Mouse (Mus musculus) liver, embryonic 11.5 days (tissue): ENCODE measurements around the gene Zfp51. TPM values are rescaled to one million over a fixed set of nuclear protein-coding genes. Genes with fewer than 3 reads are reported as not detected.
A peak's percentile ranks its signal among the peaks of the same experiment; 100 is the strongest.
"Not testable (repeated sequence)": the region's sequence is repeated elsewhere in the genome, so short reads cannot be mapped to it uniquely, and the experiment has no call there.

Experiments
- ATAC-seq: fragments of 200-750 bp; cut with Nextera tagmentation; replicated peaks from 2 replicates; pipeline ENCODE4 v1.8.0; 2017; ENCODE audit warnings: moderate number of reproducible peaks, mild to moderate bottlenecking, moderate TSS enrichment, moderate library complexity; ENCODE audit not compliant: low FRiP score
- DNase-seq: peaks from one replicate; pipeline ENCODE4 v3.0.0-alpha.2; 2017; ENCODE audit warnings: low spot score
- H3K27ac ChIP-seq: fragments of 300-500 bp; sonication (generic); 2 replicates; pipeline ENCODE4 v1.5.1; 2014; ENCODE audit warnings: mild to moderate bottlenecking, low read depth, low read length, control low read depth
- H3K27me3 ChIP-seq: fragments of 300-500 bp; sonication (generic); replicated peaks from 2 replicates; pipeline ENCODE4 v1.6.1; 2014; ENCODE audit warnings: low read length, mixed read lengths; ENCODE audit not compliant: control insufficient read depth, insufficient read depth
- H3K36me3 ChIP-seq: fragments of 300-500 bp; sonication (generic); 2 replicates; pipeline ENCODE4 v1.6.1; 2014; ENCODE audit warnings: mild to moderate bottlenecking, low read length, moderate library complexity, mixed read lengths; ENCODE audit not compliant: control insufficient read depth, insufficient read depth
- H3K4me1 ChIP-seq: fragments of 300-500 bp; sonication (generic); replicated peaks from 2 replicates; pipeline ENCODE4 v1.6.1; 2014; ENCODE audit warnings: low read length, mixed read lengths; ENCODE audit not compliant: control insufficient read depth, insufficient read depth
- H3K4me2 ChIP-seq: fragments of 300-500 bp; sonication (generic); 2 replicates; pipeline ENCODE4 v1.6.1; 2014; ENCODE audit warnings: mild to moderate bottlenecking, control low read depth, moderate library complexity
- H3K4me3 ChIP-seq: fragments of 300-500 bp; sonication (generic); 2 replicates; pipeline ENCODE4 v1.5.1; 2014; ENCODE audit warnings: low read depth, low read length, control low read depth
- H3K9ac ChIP-seq: fragments of 300-500 bp; sonication (generic); 2 replicates; pipeline ENCODE4 v1.6.1; 2014; ENCODE audit warnings: low read depth, low read length, control low read depth
- H3K9me3 ChIP-seq: fragments of 300-500 bp; sonication (generic); 2 replicates; pipeline ENCODE4 v1.6.1; 2016; ENCODE audit warnings: low read length, inconsistent platforms, mixed read lengths; ENCODE audit not compliant: control insufficient read depth
- WGBS: fragments of 180-500 bp; shearing (Covaris S2); extraction: QIAGEN DNeasy Blood & Tissue Kit; methylation state at CpG from one replicate; pipeline ENCODE4 v1.1.7; 2014; 5-methylcytosine and 5-hydroxymethylcytosine counted together
- polyA plus RNA-seq: library from polyadenylated mRNA; unstranded; fragments of >200 nt; fragmentation: Nextera tagmentation; extraction: Ambion mirVana; gene quantifications from 2 replicates; pipeline ENCODE4 v1.2.1, GENCODE M21; 2014

The Zfp51 gene
- 13.0 and 13.5 TPM in 2 replicates for polyA plus RNA-seq

DNA sequence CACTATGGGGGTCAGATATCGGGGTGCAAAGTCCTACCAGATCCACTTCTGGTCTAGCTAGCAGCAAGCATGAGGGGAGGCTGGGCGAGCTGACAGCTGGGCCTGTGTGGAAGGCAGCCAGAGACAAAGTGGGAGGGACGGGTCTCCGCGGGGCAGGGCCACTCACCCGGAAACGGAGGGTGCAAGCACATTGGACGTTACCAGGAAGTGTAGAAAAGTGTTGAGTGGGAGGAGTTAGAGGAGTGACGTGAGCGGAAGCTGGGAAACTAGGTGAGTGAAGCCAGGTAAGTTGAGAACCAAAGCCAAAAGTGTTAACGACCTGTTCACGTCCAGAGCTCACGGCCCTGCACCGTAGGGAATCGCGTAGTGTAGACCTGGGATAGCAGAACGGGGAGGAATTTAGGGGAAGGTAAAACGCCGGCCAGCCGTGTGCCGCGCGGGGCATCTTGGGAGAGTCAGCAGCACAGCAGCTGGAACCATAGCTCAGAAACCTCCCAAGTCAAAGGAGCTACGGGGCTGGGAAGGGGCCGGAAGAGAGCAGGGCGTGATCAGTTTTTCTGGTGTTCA lies at the start of gene Zfp51:
Zfp51 (plus strand) TSS at position 237 of the 567 bp plus-strand sequence.
- Histone ChIP-seq H3K27me3 (no peaks in the 10 kb centered on the region), H3K9ac (peak within 1 kb of the TSS; percentile 83), H3K4me3 (peak within 1 kb of the TSS; percentile 74), H3K4me1 (peaks cover 5% of the 10 kb centered on the region), H3K27ac (peak within 1 kb of the TSS; percentile 86), H3K36me3 (no peaks in the 10 kb centered on the region; the same call in 1 of the 2 replicates), H3K9me3 (no peaks in the 10 kb centered on the region), H3K4me2 (peak within 1 kb of the TSS; percentile 66)
- DNase-seq (peak; percentile 86), ATAC-seq (peak; percentile 100)
- WGBS: under 1% methylated on average over 26 of the region's 26 CpGs

DNA sequence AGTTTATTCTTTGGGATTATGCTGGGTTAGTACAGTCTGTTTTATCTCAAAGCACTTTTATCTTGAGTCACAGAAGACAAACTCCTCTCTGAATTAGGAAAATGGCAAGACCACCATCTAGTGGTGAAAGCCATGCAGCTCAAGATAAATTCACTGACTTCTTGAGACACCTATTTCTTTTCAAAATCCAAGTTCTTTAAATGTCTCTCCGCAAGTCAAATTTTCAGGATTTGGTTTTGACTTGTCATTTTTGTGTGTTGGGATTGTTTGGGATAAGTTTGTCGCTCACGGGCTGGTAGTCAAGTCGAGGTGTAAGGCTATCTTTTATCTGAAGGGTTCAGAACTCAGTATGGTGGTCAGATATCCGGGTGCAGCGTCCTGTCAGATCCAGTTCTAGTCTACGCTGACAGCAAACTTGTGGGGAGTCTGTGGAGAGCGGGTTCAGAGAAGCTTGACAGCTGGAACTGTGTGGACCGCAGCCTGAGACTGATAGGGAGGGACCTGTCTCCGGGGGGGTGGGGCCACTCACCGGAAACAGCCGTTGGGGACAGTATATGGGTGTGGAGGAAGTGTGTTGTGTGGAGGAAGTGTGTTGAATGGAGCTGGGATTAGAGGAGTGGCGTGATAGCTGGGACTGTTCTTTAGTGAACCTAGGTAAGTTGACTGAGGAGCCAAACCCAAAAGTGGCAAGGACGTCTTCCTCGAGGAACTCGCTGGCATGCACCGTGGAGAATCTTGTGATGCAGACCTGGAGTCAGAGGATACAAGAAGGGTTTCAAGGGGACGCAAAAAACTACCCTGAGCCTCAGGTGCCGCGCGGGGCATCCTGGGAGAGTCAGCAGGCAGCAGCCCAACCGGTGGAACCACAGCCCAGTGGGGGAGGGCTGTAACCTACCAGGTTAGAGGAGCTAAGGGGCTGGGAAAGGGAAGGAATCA lies 27.2 kb upstream of the Zfp51 start, which contains the start of gene Zfp54:
Zfp54 (plus strand) TSS at position 564 of the 936 bp plus-strand sequence.
- under 1% methylated on average over 22 of the region's 22 CpGs for WGBS
- H3K4me3 ChIP-seq: peak within 1 kb of the TSS; percentile 46
- H3K27me3 ChIP-seq: no peaks in the 10 kb centered on the region
- DNase-seq (peak; percentile 77), ATAC-seq (peak; percentile 100)
- H3K4me2 ChIP-seq: peak within 1 kb of the TSS; percentile 88
- no peaks in the 10 kb centered on the region; the same call in 1 of the 2 replicates for H3K4me1 ChIP-seq
- H3K9ac ChIP-seq: peak within 1 kb of the TSS; percentile 63
- peak within 1 kb of the TSS; percentile 81 for H3K27ac ChIP-seq
- H3K36me3 ChIP-seq: no peaks in the 10 kb centered on the region
- H3K9me3 ChIP-seq: no peaks in the 10 kb centered on the region

DNA sequence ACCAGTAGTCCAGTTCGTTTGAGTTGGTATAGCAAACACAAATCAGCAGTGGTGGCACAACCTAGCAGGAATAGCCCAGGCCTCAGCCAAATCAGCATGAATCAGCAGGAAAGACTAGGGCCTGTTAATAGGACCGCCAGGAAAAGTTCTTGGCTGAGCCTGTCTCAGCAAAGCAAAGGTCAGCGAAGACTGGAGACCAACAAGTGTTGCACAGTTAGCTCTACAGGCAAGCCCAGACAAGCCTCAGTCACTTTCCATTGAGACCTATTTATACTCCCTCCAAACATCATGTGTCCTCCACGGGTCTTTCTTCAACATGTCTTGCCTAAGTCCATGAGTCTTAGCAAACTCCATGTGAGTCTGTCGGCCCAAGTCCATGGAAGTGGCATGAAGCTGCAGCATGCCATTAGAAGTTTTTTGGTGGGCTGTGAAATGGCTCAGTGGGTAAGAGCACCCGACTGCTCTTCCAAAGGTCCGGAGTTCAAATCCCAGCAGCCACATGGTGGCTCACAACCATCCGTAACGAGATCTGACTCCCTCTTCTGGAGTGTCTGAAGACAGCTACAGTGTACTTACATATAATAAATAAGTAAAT lies 11.3 kb upstream of the Zfp51 start:
- H3K9ac ChIP-seq, H3K27me3 ChIP-seq, H3K9me3 ChIP-seq, H3K4me1 ChIP-seq, DNase-seq, H3K4me3 ChIP-seq, H3K27ac ChIP-seq, ATAC-seq, H3K4me2 ChIP-seq, H3K36me3 ChIP-seq: not testable (repeated sequence)
- 79% methylated on average over 9 of the region's 9 CpGs for WGBS

DNA sequence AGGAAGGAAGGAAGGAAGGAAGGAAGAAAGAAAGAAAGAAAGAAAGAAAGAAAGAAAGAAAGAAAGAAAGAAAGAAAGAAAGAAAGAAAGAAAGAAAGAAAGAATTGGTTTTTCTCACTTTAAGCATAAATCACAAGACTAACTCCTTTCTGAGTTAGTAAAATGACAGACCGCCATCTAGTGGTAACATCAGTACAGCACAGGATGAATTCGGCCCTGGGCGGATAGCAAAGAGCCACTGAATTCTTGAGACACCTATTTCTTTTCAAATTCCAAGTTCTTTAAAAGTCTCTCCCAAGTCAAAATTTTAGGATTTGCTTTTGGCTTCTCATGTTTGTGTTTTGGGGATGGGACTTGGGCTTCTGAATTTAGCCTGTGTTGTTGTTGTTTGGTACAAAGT lies 505 bp upstream of the Zfp51 start:
- peaks cover 5% of the 10 kb centered on the region for H3K4me1 ChIP-seq
- peak overlapping the region; percentile 86; the same call in 1 of the 2 replicates for H3K27ac ChIP-seq
- H3K27me3 ChIP-seq: no peaks in the 10 kb centered on the region
- H3K4me2 ChIP-seq: peak overlapping the region; percentile 66
- DNase-seq (no peak), ATAC-seq (peak; percentile 78)
- H3K9ac ChIP-seq: peak overlapping the region; percentile 83
- H3K9me3 ChIP-seq: no peaks in the 10 kb centered on the region
- 2% methylated on average over 3 of the region's 3 CpGs for WGBS
- H3K36me3 ChIP-seq: no peaks in the 10 kb centered on the region; the same call in 1 of the 2 replicates
- H3K4me3 ChIP-seq: peak overlapping the region; percentile 74

DNA sequence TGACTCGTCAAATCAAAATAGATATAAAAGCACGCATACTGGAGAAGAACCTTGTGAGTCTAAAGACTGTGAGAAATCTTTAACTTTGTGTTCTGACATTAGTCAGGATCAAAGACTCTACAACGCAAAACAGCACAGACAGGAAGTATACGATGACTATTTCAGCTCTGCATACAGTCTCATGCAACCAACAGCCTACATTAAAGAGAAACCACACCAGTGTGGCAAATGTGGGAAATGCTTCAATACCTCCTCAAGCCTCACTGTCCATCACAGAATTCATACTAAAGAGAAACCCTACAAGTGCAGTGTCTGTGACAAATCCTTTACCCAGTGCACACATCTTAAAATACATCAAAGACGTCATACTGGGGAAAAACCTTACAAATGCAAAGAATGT lies 13.4 kb downstream of the Zfp51 start:
- WGBS: 92% methylated on average over 5 of the region's 5 CpGs
- H3K36me3 ChIP-seq: peaks cover 10% of the 10 kb centered on the region

DNA sequence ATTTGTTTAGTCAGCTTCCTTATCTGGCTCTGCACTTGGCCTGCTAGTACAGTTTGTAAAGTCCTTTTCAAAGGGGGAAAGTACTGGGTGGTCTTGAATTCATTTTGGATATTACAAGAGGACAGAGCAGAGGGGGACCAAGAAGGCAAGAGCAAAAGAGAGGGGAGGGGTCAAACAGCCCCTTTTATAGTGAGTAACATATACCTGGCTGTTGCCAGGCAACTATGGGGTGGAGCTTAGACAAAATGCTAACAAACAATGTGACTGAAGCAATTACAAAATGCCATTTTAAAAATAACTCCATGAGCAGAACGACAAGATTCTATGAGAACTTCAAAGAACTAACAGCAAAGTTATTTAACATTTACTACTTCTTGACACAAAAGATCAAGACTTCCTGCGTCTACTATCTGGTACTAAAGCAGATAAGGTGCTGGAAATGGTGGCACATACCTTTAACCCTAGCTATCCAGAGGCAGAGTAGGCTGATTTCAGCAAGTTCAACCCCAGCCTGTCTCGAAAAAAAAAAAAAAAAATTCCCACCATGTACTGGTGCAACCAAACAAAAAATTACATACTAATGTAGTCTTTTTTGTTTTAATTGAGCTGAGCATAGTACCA lies 22.0 kb downstream of the Zfp51 start:
- Histone ChIP-seq H3K4me3 (no peak overlapping the region), H3K27me3 (no peaks in the 10 kb centered on the region), H3K9ac (no peak overlapping the region), H3K36me3 (no peaks in the 10 kb centered on the region), H3K27ac (no peak overlapping the region), H3K4me2 (peak overlapping the region; percentile 24; the same call in 1 of the 2 replicates), H3K9me3 (no peaks in the 10 kb centered on the region), H3K4me1 (peaks cover 14% of the 10 kb centered on the region)
- DNase-seq (no peak), ATAC-seq (peak; percentile 56)
- WGBS: 45% methylated on average over 3 of the region's 3 CpGs

More for the DNA sequence above, 13.4 kb downstream of the Zfp51 start:
- Histone ChIP-seq H3K9me3 (no peaks in the 10 kb centered on the region), H3K9ac (no peak overlapping the region), H3K4me3 (no peak overlapping the region), H3K27ac (no peak overlapping the region), H3K4me1 (no peaks in the 10 kb centered on the region), H3K27me3 (no peaks in the 10 kb centered on the region), H3K4me2 (no peak overlapping the region)
- ATAC-seq (no peak), DNase-seq (no peak)

DNA sequence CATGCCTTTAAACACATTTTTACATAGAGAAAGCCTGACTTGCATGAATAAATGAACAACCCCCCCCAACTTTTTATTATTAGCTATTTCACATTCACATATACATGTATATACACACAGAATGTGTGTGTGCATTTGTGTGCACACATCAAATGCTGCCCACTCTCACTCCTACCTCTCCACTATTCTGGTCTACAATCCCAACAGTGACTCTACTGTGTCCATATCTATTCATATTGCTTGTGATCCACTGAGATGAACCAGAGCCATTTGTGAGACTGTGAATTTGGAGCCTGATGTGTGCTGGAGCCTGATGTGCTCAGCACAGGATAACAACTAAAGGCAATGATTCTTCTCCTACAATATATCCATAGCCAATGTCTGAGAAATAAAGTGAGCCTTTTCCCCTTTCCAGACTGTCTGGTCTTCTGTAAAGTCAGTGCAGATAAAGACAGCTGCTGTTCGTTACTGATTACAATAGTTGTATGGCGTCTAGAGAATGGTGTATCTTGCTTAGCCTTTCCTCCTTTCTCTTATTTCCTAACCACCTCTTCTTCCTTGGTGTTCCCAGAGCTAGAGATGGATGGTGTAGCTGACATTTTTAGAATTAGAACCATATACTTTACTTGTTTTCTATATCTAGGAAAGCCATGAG lies 22.6 kb downstream of the Zfp51 start:
- Histone ChIP-seq H3K9ac (no peak overlapping the region), H3K4me3 (no peak overlapping the region), H3K27ac (no peak overlapping the region), H3K27me3 (no peaks in the 10 kb centered on the region), H3K4me1 (peaks cover 14% of the 10 kb centered on the region), H3K36me3 (no peaks in the 10 kb centered on the region), H3K4me2 (peak overlapping the region; percentile 24), H3K9me3 (no peaks in the 10 kb centered on the region)
- ATAC-seq (peak; percentile 92), DNase-seq (no peak)
- 13% methylated on average over 2 of the region's 2 CpGs for WGBS
